Mouse (Mus musculus): Measurements from ENCODE around the gene Kctd6. TPM values are rescaled to one million over a fixed set of nuclear protein-coding genes. Genes with fewer than 3 reads are reported as not detected.

The Kctd6 gene
- polyA plus RNA-seq, 3 experiments from 2014 or later = 1.9 to 3.6 (median 3.0) TPM

DNA sequence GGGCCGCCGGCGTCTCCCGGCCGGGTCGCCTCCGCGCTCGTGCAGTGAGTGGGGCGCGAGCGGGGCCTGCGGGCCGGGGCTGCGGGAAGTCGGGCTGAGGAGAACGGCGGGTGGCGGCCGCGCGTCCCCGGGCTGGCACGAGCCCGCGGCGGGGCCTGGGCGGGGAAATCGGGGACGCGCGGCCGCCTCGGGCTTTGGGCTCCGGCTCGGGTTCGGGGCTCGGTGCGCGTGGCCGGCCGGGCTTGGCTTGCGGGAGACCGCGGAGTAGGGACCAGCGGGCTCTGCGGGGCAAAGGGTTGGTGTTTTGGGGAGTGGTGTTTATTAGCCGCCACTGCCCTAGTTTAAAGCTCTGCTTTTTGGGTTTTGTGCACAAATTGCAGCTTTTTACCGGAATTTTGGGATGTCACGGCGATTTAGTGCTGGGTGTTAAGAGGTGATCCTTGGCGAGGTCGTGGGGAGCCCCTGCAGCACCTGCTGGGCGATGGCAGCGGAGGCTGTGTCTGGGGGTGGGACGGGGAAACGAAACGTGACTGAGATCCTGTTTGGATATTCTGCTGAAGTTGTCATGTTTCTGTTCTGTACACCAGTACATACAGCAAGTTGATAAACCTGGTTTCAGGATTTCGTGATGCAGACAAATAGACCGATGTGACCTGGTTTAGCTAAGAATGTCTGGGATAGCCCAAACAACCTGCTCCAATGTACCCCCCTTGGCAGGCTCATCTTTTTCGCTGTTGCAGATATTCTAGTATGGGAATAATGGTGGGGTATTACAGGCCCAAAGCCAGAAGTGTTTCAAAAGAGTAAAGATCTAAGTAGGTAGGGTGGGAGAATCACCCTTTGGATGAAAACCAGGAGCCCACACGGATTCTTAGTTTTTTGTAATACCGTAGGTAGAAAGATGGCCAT is 613 bp downstream of the Kctd6 start:
- peak; percentile 39 for ATAC-seq

DNA sequence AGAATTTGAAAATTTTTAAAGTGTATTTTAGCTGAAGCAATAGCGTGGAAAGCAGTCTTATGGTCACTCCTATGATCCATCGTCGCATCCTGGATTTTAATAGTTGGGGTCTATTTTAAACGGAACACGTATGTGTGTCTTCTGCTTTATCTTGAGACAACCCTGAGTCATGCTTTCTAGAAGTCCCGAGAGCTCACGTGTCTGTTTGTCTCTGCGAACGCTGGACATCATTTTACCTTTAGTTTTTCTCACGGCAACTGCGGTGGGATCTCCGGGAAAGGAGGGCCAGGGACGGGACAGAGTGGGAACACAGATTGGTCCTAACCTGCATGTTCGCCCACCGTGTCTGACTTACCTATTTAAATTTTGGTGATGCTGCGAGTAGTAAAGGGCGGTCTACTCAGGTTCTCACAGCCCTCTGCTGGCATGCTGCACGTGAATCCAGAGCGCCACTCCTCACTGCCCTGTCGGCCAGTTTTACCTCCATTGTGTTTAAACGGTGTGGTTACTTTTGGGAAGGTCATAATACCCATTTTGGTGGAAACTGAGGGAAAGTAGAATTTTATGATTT is 1.4 kb downstream of the Kctd6 start:
- ATAC-seq = no peak

DNA sequence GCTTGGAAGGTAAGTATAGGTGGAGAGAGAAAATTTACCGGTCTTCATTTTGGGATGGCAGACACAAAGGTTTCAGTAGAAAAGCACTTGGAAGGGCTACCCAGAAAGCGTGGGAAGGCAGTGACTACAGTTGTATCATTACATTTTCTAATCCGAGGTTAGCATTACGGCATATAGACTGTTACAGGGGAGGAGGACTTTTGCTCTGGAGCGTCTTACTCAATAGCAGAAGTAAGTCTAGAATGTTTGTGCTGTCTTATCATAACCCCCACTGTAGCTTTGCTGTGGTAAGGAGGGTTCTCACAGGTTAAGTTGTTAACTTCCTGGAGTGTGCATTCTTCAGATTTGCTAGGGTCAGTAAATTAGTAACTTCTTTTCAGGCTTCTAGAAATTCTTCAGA is 2.2 kb downstream of the Kctd6 start:
- no peak for ATAC-seq

DNA sequence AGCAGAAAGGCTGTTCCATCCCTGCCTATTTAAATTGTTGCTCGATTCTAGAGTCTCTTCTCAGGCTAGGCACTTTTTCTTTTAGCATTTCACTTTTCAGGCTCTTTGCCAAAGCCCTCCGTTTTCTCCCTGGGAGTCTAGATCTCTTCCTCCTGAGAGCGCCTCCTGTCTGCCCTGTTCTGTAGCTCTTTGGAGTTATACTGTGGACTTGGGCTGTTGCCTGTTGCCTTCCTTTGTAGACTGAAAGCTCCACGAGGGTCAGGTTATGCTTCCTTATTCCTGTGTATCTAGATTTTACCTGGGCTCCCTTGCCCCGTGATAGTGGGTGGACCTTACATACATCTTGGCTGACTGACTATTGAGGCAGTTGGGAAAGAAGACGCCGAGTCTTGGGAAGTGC is 4.3 kb downstream of the Kctd6 start:
- no peak for ATAC-seq

DNA sequence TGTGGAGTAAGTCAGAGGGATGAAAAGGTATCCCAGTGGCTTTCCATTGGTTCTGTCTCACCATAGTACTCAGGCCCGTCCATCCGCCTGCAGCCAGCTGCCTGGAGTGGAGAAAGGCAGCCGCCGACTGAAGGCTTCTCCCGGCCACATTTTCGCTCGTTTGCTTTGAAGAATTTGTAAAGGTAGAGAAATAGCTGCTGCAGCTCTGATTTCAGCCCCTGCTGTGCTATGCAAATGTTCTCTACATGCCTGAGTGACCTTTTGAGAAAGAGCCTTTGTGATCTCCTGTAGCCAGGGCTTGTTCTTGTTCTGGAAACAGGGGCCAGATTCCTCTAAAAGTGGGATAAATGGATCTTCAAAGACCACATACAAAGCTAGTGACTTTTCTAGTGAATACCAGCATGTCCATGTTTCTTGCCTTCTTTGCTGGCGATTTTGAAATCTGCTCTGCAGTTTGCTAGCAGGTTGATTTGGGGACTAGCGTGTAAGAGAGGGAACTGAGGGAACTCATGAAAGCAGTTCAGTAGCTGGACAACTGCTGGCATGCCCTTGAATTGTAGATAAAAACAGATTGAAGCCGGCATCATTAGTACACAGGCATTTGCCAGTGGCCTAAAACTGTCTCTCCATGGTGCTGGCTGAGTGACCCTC is 4.9 kb downstream of the Kctd6 start:
- ATAC-seq = no peak

DNA sequence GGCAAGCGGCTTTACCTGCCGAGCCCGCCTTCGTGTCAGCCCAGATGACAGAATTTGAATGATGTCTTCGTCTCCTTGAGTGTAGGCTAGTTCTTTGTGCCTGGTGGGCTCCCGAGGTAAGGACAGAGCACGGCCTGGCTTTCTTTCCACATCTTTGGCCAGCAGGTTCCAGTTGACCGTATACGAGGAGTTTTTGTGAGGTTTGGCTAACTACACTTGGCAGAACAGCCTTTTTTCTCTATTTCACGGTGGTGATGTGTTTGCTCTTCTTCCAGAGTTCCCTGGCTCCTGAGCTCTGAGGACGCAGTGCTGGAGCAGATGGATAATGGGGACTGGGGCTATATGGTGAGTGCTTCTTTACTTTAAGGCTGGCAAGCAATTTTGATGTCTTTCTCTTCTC is 5.9 kb downstream of the Kctd6 start:
- no peak for ATAC-seq

DNA sequence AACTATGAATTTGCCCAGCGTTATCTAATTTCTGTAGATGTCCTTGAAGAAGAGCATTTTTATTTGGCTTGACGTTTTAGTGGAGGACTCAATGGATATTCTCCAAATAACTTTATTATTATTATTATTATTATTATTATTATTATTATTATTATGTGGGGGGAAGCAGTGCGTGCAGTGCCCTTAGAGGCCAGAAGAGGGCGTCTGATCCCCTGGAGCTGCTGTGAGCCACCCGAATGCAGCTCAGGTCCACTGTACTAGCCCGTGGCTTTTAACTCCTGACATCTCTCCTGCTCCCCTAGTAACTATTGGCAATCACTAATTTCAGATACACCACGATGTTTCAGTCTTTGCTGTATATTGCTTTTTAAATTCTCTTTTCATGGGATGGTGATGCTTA is 6.4 kb downstream of the Kctd6 start:
- ATAC-seq = no peak

DNA sequence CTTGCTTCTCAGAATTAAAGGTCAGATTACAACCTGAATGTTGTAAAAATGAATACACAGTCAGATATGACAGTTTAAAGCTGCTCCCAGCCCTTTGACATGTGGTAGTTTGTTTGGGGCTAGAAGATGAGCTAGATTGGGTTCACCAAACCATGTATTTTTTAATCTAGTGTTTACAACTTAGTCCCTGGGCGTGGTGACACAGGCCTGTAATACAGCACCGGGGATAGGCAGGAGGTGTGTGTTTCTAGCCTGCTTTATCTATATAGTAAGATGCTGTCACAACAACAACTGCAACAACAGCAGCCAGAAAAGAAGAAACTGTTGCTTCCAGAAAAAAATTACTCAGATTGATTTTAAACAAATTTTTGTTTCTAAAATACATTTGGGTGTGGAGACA is 7.0 kb downstream of the Kctd6 start:
- ATAC-seq = no peak

DNA sequence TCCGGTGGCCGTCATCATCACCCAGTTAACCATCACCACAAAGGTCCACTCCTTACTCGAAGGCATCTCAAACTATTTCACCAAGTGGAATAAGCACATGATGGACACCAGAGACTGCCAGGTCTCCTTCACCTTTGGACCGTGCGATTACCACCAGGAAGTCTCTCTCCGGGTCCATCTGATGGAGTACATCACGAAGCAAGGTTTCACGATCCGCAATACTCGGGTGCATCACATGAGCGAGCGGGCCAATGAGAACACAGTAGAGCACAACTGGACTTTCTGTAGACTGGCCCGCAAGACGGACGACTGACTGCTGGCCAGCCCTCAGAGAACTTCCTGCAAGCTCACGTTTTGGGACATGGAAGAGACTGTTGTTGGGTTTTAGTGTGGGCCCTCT is 8.6 kb downstream of the Kctd6 start:
- no peak for ATAC-seq

DNA sequence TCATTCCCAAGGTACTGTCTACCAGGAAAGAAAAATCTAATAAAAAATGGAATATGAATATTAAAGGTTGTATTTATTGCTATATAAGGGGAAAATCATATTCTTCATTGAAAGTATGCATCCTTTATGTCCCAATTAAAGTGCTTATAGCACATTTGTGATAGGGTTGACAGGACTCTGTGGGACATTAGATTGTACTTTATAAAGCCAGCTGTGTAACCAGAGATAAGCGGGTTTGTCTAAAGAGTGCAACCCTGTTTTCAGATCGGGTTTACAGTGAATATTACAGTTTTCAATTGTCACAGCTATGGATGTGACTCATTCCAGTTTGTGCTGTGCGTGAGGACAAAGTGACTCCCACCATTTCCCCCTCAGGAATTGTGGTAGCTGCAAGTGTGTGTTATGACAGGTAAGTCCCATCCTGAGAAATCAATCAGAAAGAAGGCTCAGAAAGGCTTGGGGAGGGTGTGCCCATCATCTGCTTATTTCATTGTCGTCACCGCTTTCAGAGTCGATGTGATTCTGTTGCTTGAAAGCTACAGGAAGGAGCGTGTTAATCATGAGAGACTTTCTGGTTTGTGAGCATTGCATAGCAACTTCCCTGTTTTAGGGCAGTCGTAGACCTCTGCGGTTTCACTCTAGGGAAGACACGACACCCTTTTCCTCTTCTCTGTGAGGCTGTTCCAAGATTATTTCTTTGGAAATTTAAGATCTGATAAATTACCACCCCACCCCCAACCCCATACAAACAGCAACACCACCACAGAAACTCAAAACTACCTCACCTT is 9.8 kb downstream of the Kctd6 start:
- ATAC-seq = no peak

DNA sequence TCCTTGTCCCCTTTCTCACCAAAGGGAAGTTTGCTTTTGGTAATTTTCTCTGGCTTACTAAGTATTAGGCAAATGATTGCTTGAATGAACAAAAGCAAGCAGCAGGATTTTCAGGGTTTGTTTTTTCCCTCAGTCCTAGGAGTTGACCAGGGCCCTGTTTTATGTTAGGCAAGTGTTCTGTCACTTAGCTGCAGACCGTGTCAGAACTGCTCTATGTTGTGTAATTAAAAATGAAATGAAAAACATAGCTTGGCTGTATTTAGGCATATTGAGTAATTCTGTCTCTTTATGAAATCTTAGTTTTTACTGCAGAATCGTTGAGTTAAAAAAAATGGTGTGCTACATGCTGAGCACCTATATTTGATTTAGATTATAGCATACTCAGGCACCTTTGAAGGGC is 10.9 kb downstream of the Kctd6 start:
- no peak for ATAC-seq

DNA sequence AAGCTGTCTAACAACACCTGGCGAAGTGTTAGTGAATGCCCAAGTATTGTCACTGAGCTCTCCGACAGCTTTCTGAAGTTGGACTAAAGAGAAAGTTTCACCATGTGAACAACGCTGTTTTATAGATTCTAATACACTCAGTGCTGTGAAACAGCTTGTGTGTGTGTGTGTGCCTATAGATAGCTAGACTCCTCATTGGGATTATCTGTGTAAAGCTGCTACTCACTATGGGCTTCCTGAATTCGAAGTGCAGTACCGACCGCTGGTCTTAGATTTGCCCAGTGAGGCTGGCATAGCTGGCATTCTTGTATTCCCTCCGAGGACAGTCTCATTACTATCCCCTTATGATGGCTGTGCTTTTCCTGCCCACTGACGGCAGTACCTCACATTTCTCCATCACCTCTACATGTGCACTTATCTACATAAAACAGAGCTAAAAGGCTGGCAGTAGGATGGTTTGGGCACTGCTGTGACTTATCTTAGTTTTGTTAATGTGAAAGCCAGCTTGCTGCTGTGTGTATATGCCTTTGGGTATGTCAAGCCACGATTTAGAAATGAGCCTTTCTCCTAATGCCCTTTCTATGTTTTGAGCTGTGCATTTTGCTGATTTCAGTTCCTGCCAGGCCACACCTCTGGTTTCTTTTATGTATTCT is 15.6 kb downstream of the Kctd6 start:
- ATAC-seq = no peak

DNA sequence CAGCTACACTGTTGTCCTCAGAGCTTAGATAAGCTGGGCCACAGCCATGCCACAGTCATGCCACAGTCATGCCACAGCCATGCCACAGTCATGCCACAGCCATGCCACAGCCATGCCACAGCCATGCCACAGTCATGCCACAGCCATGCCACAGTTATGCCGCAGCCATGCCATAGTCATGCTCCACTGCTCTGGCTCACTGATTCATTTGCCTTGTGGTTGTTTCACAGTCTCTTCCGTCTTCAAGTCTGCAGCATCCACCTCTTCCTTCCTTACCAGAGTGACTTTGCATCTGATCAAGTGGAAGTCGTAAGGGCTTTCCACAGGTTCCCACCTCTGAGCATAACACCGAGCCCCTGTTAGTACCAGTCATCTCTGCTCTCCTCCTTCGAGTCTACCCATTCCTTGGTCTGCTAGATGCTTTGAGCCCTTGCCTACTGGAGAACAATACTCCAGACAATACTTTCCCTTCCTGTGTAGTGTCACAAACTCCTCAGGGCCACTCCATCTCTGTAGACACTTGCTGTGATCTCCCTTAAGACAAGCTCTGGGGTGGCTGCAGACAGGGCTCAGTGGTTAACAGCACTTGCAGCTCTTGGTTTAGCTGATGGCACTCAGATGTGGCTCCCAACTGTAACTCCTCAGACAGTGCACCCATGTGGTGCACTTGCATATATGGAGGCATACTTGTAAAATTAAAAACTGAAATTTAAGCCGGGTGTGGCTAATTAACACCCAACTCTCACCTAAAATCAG is 18.4 kb downstream of the Kctd6 start:
- ATAC-seq = no peak

DNA sequence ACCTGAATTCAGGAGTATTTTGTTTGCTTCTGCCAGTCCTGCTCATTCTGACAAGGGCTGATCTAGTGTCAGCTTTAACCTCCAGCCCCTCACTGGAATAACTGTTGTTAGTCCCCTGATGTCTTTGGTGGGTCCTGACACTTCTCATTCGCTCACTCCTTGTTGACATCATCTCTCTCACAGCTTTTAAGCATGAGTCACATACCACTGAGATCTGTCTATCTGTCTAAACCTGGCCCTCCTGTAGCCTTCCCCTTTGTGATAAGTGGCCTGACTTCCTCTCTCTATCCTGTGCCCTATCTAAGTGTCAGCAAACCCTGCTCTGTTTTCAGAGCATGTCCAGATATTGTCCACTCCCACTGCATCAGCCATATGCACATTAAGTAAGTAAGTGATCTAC is 19.3 kb downstream of the Kctd6 start:
- ATAC-seq = no peak

DNA sequence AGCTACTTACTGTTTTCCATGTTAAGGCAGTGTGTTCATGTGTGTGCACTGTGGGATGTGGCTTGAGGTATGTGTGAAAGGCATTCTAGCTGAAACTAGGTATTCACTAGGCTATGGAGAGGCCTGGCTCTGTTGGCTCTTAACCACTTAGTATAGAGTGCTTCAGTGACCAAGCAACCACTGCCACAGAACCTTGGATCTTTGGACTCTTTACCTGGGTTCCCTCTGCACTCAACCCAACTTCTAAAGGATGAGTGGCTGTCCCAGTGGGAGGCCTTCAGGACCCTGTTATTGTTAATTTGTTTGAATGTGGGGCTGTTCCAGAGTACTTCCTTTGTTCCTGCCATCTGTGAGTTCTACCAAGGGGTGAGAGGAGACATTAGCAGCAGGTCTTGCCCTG is 27.9 kb downstream of the Kctd6 start:
- no peak for ATAC-seq

DNA sequence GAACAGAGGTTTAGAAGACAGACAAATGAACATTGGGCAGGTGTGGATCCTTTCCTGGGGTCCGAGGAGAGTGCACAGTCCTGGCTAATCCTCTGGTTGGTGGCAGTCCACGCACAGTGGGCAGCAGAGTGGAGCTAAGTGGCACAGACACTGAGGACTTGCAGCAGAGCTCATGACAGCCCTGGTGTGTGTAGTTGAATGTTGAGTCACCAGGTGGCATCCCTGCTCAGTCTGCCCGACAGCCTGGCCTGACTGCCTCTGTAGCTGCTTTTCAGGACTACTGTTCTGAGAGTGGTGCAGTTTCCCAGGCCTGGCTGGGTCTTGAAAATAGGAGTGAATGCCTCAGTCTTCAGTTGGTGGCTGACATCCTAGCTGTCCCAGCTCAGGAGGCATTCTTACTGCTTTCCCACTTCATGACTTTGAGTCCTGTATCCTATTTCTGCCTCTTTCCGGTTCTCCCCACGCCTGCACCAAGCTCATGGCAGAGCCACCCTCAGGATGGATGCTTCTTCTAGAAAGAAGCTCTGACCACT is 28.5 kb downstream of the Kctd6 start:
- no peak for ATAC-seq

DNA sequence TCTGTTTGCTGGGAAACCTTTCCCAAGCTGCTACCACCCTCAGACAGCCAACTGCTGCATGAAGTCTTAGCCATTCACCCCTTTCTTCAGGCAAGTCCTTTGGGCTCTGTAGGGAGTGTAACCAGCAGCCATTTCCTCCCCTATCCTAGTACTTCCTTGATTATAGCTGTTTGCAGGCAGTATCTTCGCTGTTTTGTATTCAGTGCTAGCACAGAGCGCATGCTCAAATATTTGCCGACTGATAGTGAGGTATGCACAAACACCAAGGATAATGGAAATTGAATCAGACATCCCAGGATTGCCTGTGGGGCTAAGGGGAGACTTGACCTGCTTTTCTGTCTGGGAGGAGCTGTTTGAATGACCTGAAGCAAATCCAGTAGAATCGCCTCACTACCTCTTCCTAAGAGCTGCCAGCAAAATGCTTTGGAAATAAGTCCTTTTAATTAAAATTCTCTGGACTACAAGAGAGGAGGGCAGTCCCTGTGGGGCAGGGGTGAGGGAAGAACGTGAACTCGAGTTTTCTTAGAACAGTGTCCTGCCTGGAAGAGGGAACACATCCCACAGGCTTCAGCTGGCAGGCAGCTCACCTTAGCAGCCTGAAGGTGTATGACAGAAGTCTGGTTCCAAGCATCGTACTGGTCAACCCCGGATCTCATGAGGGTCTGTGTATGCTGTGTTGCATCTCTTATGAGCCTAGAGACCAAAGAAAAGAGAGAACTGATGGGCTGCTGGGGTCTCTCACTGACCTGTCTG is 29.4 kb downstream of the Kctd6 start:
- ATAC-seq = no peak

DNA sequence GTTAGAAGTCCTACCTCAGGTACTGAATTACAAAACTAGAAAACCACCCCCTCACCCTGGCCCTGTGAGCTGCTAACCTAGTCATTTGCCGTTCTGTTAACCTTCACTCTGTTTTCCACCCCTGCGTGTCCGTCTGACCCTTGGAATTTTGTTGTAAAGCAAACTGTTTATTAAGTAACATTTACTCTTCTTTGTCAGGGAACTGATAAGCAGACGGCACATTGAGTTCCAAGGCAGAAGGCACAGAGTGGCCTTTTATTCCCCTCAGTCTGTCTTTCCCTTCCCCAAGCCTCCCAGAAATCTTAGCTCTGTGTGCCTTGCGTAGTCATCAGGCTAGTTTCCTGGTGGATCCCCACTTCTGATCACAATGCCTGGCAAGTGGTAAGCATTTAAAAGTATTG is 30.3 kb downstream of the Kctd6 start:
- ATAC-seq = no peak

DNA sequence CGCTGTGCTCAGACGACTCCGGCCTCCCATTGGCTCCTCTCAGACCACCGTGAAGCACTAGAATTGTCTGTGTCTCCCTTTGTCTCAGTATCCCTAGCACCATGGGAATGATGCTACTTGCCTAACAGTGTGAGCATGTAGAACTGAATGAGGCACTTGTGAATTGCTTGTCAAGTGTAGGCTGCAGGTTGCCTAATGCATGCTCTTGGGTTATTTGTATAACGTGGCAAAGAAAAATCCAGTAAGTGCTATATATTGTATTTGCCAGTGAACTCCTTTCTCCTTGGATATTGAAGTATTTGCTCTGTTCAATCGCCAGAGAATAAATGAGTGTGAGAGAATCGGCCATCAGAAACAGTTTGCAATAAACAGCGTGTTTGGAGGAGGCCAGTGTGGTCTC is 32.9 kb downstream of the Kctd6 start:
- ATAC-seq = no peak

DNA sequence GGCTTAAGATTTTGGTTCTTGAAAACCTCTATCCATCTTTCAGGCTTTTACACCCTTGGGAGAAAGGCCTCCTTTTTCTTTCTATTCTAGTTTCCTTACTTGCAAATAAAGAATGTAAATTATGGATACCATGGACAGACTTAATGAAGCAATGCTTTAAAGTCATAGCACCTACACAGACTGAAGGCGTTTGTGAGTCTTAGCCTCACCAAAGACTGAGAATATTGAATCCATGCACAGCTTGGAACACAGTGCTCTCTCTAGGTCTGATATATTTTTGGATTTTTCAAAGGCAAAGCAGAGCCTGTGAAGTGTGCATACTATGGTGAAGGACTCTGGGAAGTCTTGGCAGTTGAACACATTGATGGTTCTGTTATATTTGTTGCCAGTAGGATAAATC is 35.3 kb downstream of the Kctd6 start:
- ATAC-seq = no peak

Data from inflammation-experienced regulatory T-cells, adult 6 months (primary cell).